Mouse (Mus musculus) liver, adult 2 months (tissue): ENCODE results near the gene Spats2l. TPM values are rescaled to one million over a fixed set of nuclear protein-coding genes. Genes with fewer than 3 reads are reported as not detected.

ENCODE experiments used
- DNase-seq: peaks from one replicate; pipeline ENCODE4 v3.0.0-alpha.2; 2011; ENCODE audit warnings: low read depth, low spot score; ENCODE audit errors: extremely low read depth
- H3K27ac ChIP-seq: fragments of 200-500 bp; replicated peaks from 2 replicates; pipeline ENCODE4 v1.5.1; 2012; ENCODE audit warnings: low read depth, mild to moderate bottlenecking, control low read depth, inconsistent platforms, low read length; ENCODE audit not compliant: insufficient read depth
- H3K27me3 ChIP-seq: fragments of 200-500 bp; 2 replicates; pipeline ENCODE4 v1.6.1; 2012; ENCODE audit warnings: mild to moderate bottlenecking, moderate library complexity, low read length, inconsistent platforms; ENCODE audit not compliant: control insufficient read depth, insufficient read depth
- H3K36me3 ChIP-seq: fragments of 200-500 bp; 2 replicates; pipeline ENCODE4 v1.6.1; 2012; ENCODE audit warnings: low read length, inconsistent platforms; ENCODE audit not compliant: control insufficient read depth, insufficient read depth
- H3K4me1 ChIP-seq: fragments of 200-500 bp; 2 replicates; pipeline ENCODE4 v1.6.1; 2011; ENCODE audit warnings: low read length; ENCODE audit not compliant: control insufficient read depth, insufficient read depth
- H3K4me3 ChIP-seq: fragments of 200-500 bp; 2 replicates; pipeline ENCODE4 v1.5.1; 2011; ENCODE audit warnings: low read depth, mild to moderate bottlenecking, control low read depth, low read length, moderate library complexity; ENCODE audit not compliant: insufficient read depth
- H3K79me2 ChIP-seq: fragments of 200-500 bp; 2 replicates; pipeline ENCODE4 v1.6.1; 2012; ENCODE audit warnings: inconsistent platforms, mild to moderate bottlenecking, low read length, moderate library complexity; ENCODE audit not compliant: control insufficient read depth, insufficient read depth
- H3K9ac ChIP-seq: fragments of 200-500 bp; 2 replicates; pipeline ENCODE4 v1.6.1; 2012; ENCODE audit warnings: low read depth, mild to moderate bottlenecking, control low read depth, inconsistent platforms, low read length
- CTCF ChIP-seq: fragments of 200-500 bp; IDR thresholded peaks from 2 replicates; pipeline ENCODE4 v1.5.1; 2011; ENCODE audit warnings: low read depth, low read length, control low read depth
- POLR2A ChIP-seq: fragments of 200-500 bp; IDR thresholded peaks from 2 replicates; pipeline ENCODE4 v1.6.1; 2011; ENCODE audit warnings: low read length, control low read depth; ENCODE audit not compliant: insufficient read depth; ENCODE audit errors: extremely low read depth
- WGBS: fragments of 180-500 bp; shearing (Covaris S2); methylation state at CpG from one replicate; pipeline ENCODE4 v1.1.7; 2018; 5-methylcytosine and 5-hydroxymethylcytosine counted together
- polyA plus RNA-seq: library from polyadenylated mRNA; depleted of rRNA; stranded (reverse); fragments of >200 nt; gene quantifications from 2 replicates; pipeline ENCODE4 v1.2.3, GENCODE M21; 2012
- total RNA-seq: library from RNA; depleted of rRNA; stranded (reverse); fragments of >200 nt; gene quantifications from 2 replicates; pipeline ENCODE4 v1.2.3, GENCODE M21; 2014

Spats2l gene
- total and polyA plus RNA-seq, 2 experiments, result 0.35 to 1.3 TPM

GRCm38 (mm10) chr1:57875512-57875911 lies 101.5 kb downstream of the Spats2l start:
- Histone ChIP-seq H3K36me3 (no peaks in the 10 kb centered on the region), H3K27ac (no peak overlapping the region), H3K9ac (no peak overlapping the region), H3K27me3 (no peaks in the 10 kb centered on the region), H3K4me3 (no peak overlapping the region), H3K79me2 (no peaks in the 10 kb centered on the region), H3K4me1 (no peaks in the 10 kb centered on the region)
- no peak for DNase-seq
- 90% methylated on average over 7 of the region's 7 CpGs for WGBS
- no peak for TF ChIP-seq POLR2A
- TF ChIP-seq CTCF, result no peak

GRCm38 (mm10) chr1:57878957-57879356 lies 105.0 kb downstream of the Spats2l start:
- Histone ChIP-seq H3K27me3 (no peaks in the 10 kb centered on the region), H3K9ac (no peak overlapping the region), H3K4me3 (no peak overlapping the region), H3K4me1 (no peaks in the 10 kb centered on the region), H3K79me2 (no peaks in the 10 kb centered on the region), H3K27ac (no peak overlapping the region), H3K36me3 (no peaks in the 10 kb centered on the region)
- TF ChIP-seq CTCF (no peak), POLR2A (no peak)
- WGBS, result 94% methylated on average over 6 of the region's 6 CpGs
- DNase-seq, result no peak

DNA sequence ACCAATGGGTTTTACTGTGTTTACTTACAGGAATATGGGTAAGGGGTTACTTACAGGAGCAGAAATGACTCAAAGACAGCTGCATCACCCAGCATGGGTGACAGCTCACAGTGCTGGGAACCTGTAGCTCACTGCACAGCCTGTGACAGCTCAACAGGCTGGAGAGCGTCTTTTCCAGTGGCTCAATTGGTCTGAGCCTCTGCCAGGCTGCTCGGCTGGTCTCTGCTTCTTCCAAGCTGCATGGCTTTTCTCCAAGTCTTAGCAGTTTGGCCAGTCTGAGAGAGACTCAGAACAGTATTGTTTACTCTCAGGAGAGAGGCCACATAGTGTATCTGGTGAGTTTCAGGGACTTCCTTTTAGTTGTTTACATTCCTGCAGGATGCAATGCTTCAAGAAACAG lies 110.9 kb downstream of the Spats2l start:
- TF ChIP-seq CTCF, result no peak
- TF ChIP-seq POLR2A, result no peak
- Histone ChIP-seq H3K27ac (no peak overlapping the region), H3K27me3 (no peaks in the 10 kb centered on the region), H3K4me3 (no peak overlapping the region), H3K4me1 (no peaks in the 10 kb centered on the region; the same call in 1 of the 2 replicates), H3K79me2 (no peaks in the 10 kb centered on the region), H3K9ac (no peak overlapping the region), H3K36me3 (no peaks in the 10 kb centered on the region)
- DNase-seq, result no peak
- 74% methylated on average over 2 of the region's 2 CpGs for WGBS

DNA sequence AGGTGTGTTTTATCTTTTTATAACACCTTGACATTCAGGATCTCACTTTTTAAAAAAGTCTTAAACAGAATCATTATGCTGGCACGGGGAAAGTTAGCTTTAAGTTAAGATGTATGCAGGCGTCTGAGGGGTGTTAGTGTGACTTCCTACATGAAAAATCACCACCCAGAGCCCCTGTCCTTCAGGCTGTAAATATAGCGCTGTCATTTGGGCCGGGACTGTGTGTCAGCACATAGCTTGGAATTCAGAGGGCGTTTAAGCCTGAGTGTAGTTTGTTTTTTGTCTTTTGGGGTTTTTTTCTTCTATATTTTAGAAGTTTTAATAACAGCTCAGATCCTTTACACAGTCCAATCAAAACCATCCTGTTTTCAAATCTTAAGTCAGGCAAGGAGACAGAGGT lies 115.8 kb downstream of the Spats2l start:
- DNase-seq, result no peak
- H3K4me1 ChIP-seq, result no peaks in the 10 kb centered on the region; the same call in 1 of the 2 replicates
- H3K4me3 ChIP-seq, result no peak overlapping the region
- H3K27ac ChIP-seq, result no peak overlapping the region; the same call in 1 of the 2 replicates
- TF ChIP-seq POLR2A (no peak), CTCF (no peak)
- H3K79me2 ChIP-seq, result no peaks in the 10 kb centered on the region
- no peaks in the 10 kb centered on the region for H3K36me3 ChIP-seq
- WGBS, result 70% methylated on average over 5 of the region's 5 CpGs
- no peaks in the 10 kb centered on the region for H3K27me3 ChIP-seq
- no peak overlapping the region for H3K9ac ChIP-seq

- WGBS, result 61% methylated on average over 5 of the region's 5 CpGs
- TF ChIP-seq POLR2A, result no peak
- no peak for TF ChIP-seq CTCF
- peak; percentile 10 for DNase-seq
- Histone ChIP-seq H3K4me3 (no peak overlapping the region), H3K79me2 (no peaks in the 10 kb centered on the region), H3K27me3 (no peaks in the 10 kb centered on the region), H3K9ac (no peak overlapping the region), H3K36me3 (no peaks in the 10 kb centered on the region), H3K4me1 (no peaks in the 10 kb centered on the region; the same call in 1 of the 2 replicates), H3K27ac (peak overlapping the region; percentile 63)
Observed at GRCm38 (mm10) chr1:57890259-57890902, 116.4 kb downstream of the Spats2l start.

- Histone ChIP-seq H3K4me1 (no peaks in the 10 kb centered on the region; the same call in 1 of the 2 replicates), H3K9ac (no peak overlapping the region), H3K4me3 (no peak overlapping the region), H3K27me3 (no peaks in the 10 kb centered on the region), H3K79me2 (no peaks in the 10 kb centered on the region), H3K36me3 (no peaks in the 10 kb centered on the region), H3K27ac (peak overlapping the region; percentile 63)
- no peak for DNase-seq
- WGBS, result 73% methylated on average over 8 of the region's 8 CpGs
- TF ChIP-seq CTCF (no peak), POLR2A (no peak)
Observed at GRCm38 (mm10) chr1:57890903-57891267, 116.9 kb downstream of the Spats2l start.
